Mouse (Mus musculus): ENCODE results near the gene Sdsl. TPM values are rescaled to one million over a fixed set of nuclear protein-coding genes. Genes with fewer than 3 reads are reported as not detected.

The Sdsl gene
- polyA plus RNA-seq, 1 experiment from 2014 or later, result 5.1 TPM

GRCm38 (mm10) chr5:120431001-120431583 is 41.5 kb downstream of the Sdsl start:
- H3K27me3 ChIP-seq (ENCODE audit: control insufficient read depth, insufficient read depth, low read depth, low read length), result peaks cover 30% of the 10 kb centered on the region
- 2% methylated on average over 30 of the region's 30 CpGs for WGBS
- H3K36me3 ChIP-seq (ENCODE audit: control insufficient read depth, insufficient read depth, low read length), result no peaks in the 10 kb centered on the region
- peak overlapping the region; percentile 47 for H3K4me2 ChIP-seq (ENCODE audit: low read length)
- peak overlapping the region; percentile 89 for H3K27ac ChIP-seq (ENCODE audit: low read length)
- peak overlapping the region; percentile 57 for H3K4me3 ChIP-seq (ENCODE audit: low read depth, low read length)
- no peak; the same call in 1 of the 2 replicates for ATAC-seq
- peak overlapping the region; percentile 69 for H3K9ac ChIP-seq (ENCODE audit: low read depth, low read length)
- H3K4me1 ChIP-seq (ENCODE audit: control insufficient read depth, insufficient read depth, low read length), result peaks cover 4% of the 10 kb centered on the region; the same call in 1 of the 2 replicates
- no peaks in the 10 kb centered on the region for H3K9me3 ChIP-seq (replicated peaks; ENCODE audit: control insufficient read depth, low read length, poor library complexity, severe bottlenecking)

GRCm38 (mm10) chr5:120429692-120430091 is 42.9 kb downstream of the Sdsl start:
- ATAC-seq, result no peak
- no peaks in the 10 kb centered on the region for H3K36me3 ChIP-seq (ENCODE audit: control insufficient read depth, insufficient read depth, low read length)
- H3K9ac ChIP-seq (ENCODE audit: low read depth, low read length), result peak overlapping the region; percentile 65
- H3K4me3 ChIP-seq (ENCODE audit: low read depth, low read length), result peak overlapping the region; percentile 38
- peak overlapping the region; percentile 67 for H3K4me2 ChIP-seq (ENCODE audit: low read length)
- no peaks in the 10 kb centered on the region for H3K9me3 ChIP-seq (replicated peaks; ENCODE audit: control insufficient read depth, low read length, poor library complexity, severe bottlenecking)
- 10% methylated on average over 6 of the region's 6 CpGs for WGBS
- H3K27ac ChIP-seq (ENCODE audit: low read length), result peak overlapping the region; percentile 78
- peaks cover 30% of the 10 kb centered on the region for H3K27me3 ChIP-seq (ENCODE audit: control insufficient read depth, insufficient read depth, low read depth, low read length)
- 0 out of 2 replicates have a peak, but pooled peaks cover 2% of the 10 kb centered on the region for H3K4me1 ChIP-seq (ENCODE audit: control insufficient read depth, insufficient read depth, low read length)

- WGBS, result 3% methylated on average over 5 of the region's 6 CpGs
- no peak for ATAC-seq
- peak overlapping the region; percentile 71 for H3K9ac ChIP-seq (ENCODE audit: low read depth, low read length)
- peak overlapping the region; percentile 92 for H3K27ac ChIP-seq (ENCODE audit: low read length)
- no peaks in the 10 kb centered on the region for H3K9me3 ChIP-seq (replicated peaks; ENCODE audit: control insufficient read depth, low read length, poor library complexity, severe bottlenecking)
- no peaks in the 10 kb centered on the region for H3K36me3 ChIP-seq (ENCODE audit: control insufficient read depth, insufficient read depth, low read length)
- peak overlapping the region; percentile 33 for H3K4me3 ChIP-seq (ENCODE audit: low read depth, low read length)
- H3K27me3 ChIP-seq (ENCODE audit: control insufficient read depth, insufficient read depth, low read depth, low read length), result peaks cover 26% of the 10 kb centered on the region
- peak overlapping the region; percentile 67 for H3K4me2 ChIP-seq (ENCODE audit: low read length)
- H3K4me1 ChIP-seq (ENCODE audit: control insufficient read depth, insufficient read depth, low read length), result 0 out of 2 replicates have a peak, but pooled peaks cover 2% of the 10 kb centered on the region
Measured at GRCm38 (mm10) chr5:120428990-120429389, 43.6 kb downstream of the Sdsl start.

GRCm38 (mm10) chr5:120428189-120428838 is 44.3 kb downstream of the Sdsl start:
- WGBS, result 3% methylated on average over 21 of the region's 21 CpGs
- Histone ChIP-seq H3K27ac (ENCODE audit: low read length) (peak overlapping the region; percentile 92), H3K4me1 (ENCODE audit: control insufficient read depth, insufficient read depth, low read length) (0 out of 2 replicates have a peak, but pooled peaks cover 2% of the 10 kb centered on the region), H3K4me3 (ENCODE audit: low read depth, low read length) (peak overlapping the region; percentile 33), H3K9me3 (replicated peaks; ENCODE audit: control insufficient read depth, low read length, poor library complexity, severe bottlenecking) (no peaks in the 10 kb centered on the region), H3K27me3 (ENCODE audit: control insufficient read depth, insufficient read depth, low read depth, low read length) (peaks cover 23% of the 10 kb centered on the region), H3K36me3 (ENCODE audit: control insufficient read depth, insufficient read depth, low read length) (no peaks in the 10 kb centered on the region), H3K9ac (ENCODE audit: low read depth, low read length) (peak overlapping the region; percentile 71), H3K4me2 (ENCODE audit: low read length) (peak overlapping the region; percentile 67)
- no peak for ATAC-seq

GRCm38 (mm10) chr5:120427451-120427938 is 45.1 kb downstream of the Sdsl start:
- Histone ChIP-seq H3K4me2 (ENCODE audit: low read length) (peak overlapping the region; percentile 67), H3K36me3 (ENCODE audit: control insufficient read depth, insufficient read depth, low read length) (no peaks in the 10 kb centered on the region), H3K9ac (ENCODE audit: low read depth, low read length) (peak overlapping the region; percentile 71), H3K4me3 (ENCODE audit: low read depth, low read length) (peak overlapping the region; percentile 33), H3K9me3 (replicated peaks; ENCODE audit: control insufficient read depth, low read length, poor library complexity, severe bottlenecking) (no peaks in the 10 kb centered on the region), H3K27me3 (ENCODE audit: control insufficient read depth, insufficient read depth, low read depth, low read length) (peaks cover 29% of the 10 kb centered on the region), H3K4me1 (ENCODE audit: control insufficient read depth, insufficient read depth, low read length) (0 out of 2 replicates have a peak, but pooled peaks cover 2% of the 10 kb centered on the region), H3K27ac (ENCODE audit: low read length) (peak overlapping the region; percentile 92)
- no peak for ATAC-seq
- 2% methylated on average over 33 of the region's 33 CpGs for WGBS

- no peaks in the 10 kb centered on the region for H3K36me3 ChIP-seq (ENCODE audit: control insufficient read depth, insufficient read depth, low read length)
- ATAC-seq, result no peak
- peaks cover 36% of the 10 kb centered on the region for H3K27me3 ChIP-seq (ENCODE audit: control insufficient read depth, insufficient read depth, low read depth, low read length)
- WGBS, result 1% methylated on average over 9 of the region's 10 CpGs
- H3K4me3 ChIP-seq (ENCODE audit: low read depth, low read length), result peak overlapping the region; percentile 33
- H3K27ac ChIP-seq (ENCODE audit: low read length), result peak overlapping the region; percentile 92
- peak overlapping the region; percentile 71 for H3K9ac ChIP-seq (ENCODE audit: low read depth, low read length)
- H3K4me2 ChIP-seq (ENCODE audit: low read length), result peak overlapping the region; percentile 67
- no peaks in the 10 kb centered on the region for H3K9me3 ChIP-seq (replicated peaks; ENCODE audit: control insufficient read depth, low read length, poor library complexity, severe bottlenecking)
- no peaks in the 10 kb centered on the region for H3K4me1 ChIP-seq (ENCODE audit: control insufficient read depth, insufficient read depth, low read length)
Measured at GRCm38 (mm10) chr5:120426572-120426971, 46.0 kb downstream of the Sdsl start.

- H3K27me3 ChIP-seq (ENCODE audit: control insufficient read depth, insufficient read depth, low read depth, low read length), result peaks cover 36% of the 10 kb centered on the region
- no peaks in the 10 kb centered on the region for H3K36me3 ChIP-seq (ENCODE audit: control insufficient read depth, insufficient read depth, low read length)
- H3K4me3 ChIP-seq (ENCODE audit: low read depth, low read length), result peak overlapping the region; percentile 41
- peaks cover 5% of the 10 kb centered on the region; the same call in 1 of the 2 replicates for H3K4me1 ChIP-seq (ENCODE audit: control insufficient read depth, insufficient read depth, low read length)
- H3K9me3 ChIP-seq (replicated peaks; ENCODE audit: control insufficient read depth, low read length, poor library complexity, severe bottlenecking), result no peaks in the 10 kb centered on the region
- no peak for ATAC-seq
- WGBS, result 2% methylated on average over 13 of the region's 20 CpGs
- peak overlapping the region; percentile 60 for H3K4me2 ChIP-seq (ENCODE audit: low read length)
- peak overlapping the region; percentile 92 for H3K27ac ChIP-seq (ENCODE audit: low read length)
- peak overlapping the region; percentile 68 for H3K9ac ChIP-seq (ENCODE audit: low read depth, low read length)
Measured at GRCm38 (mm10) chr5:120425711-120426110, 46.9 kb downstream of the Sdsl start.

GRCm38 (mm10) chr5:120424657-120425056 is 48.0 kb downstream of the Sdsl start:
- Histone ChIP-seq H3K27ac (ENCODE audit: low read length) (peak overlapping the region; percentile 92), H3K27me3 (ENCODE audit: control insufficient read depth, insufficient read depth, low read depth, low read length) (peaks cover 28% of the 10 kb centered on the region), H3K4me3 (ENCODE audit: low read depth, low read length) (peak overlapping the region; percentile 41), H3K9me3 (replicated peaks; ENCODE audit: control insufficient read depth, low read length, poor library complexity, severe bottlenecking) (no peaks in the 10 kb centered on the region), H3K4me2 (ENCODE audit: low read length) (peak overlapping the region; percentile 60), H3K9ac (ENCODE audit: low read depth, low read length) (peak overlapping the region; percentile 68), H3K4me1 (ENCODE audit: control insufficient read depth, insufficient read depth, low read length) (peaks cover 7% of the 10 kb centered on the region; the same call in 1 of the 2 replicates), H3K36me3 (ENCODE audit: control insufficient read depth, insufficient read depth, low read length) (no peaks in the 10 kb centered on the region)
- WGBS, result 1% methylated on average over 11 of the region's 11 CpGs
- ATAC-seq, result no peak

- Histone ChIP-seq H3K27ac (ENCODE audit: low read length) (peak overlapping the region; percentile 92), H3K4me1 (ENCODE audit: control insufficient read depth, insufficient read depth, low read length) (peaks cover 7% of the 10 kb centered on the region; the same call in 1 of the 2 replicates), H3K9me3 (replicated peaks; ENCODE audit: control insufficient read depth, low read length, poor library complexity, severe bottlenecking) (no peaks in the 10 kb centered on the region), H3K9ac (ENCODE audit: low read depth, low read length) (peak overlapping the region; percentile 68), H3K36me3 (ENCODE audit: control insufficient read depth, insufficient read depth, low read length) (no peaks in the 10 kb centered on the region), H3K27me3 (ENCODE audit: control insufficient read depth, insufficient read depth, low read depth, low read length) (peaks cover 25% of the 10 kb centered on the region), H3K4me2 (ENCODE audit: low read length) (peak overlapping the region; percentile 60), H3K4me3 (ENCODE audit: low read depth, low read length) (peak overlapping the region; percentile 41)
- no peak for ATAC-seq
- WGBS, result under 1% methylated on average over 19 of the region's 19 CpGs
Measured at GRCm38 (mm10) chr5:120424039-120424438, 48.6 kb downstream of the Sdsl start.

All from midbrain, embryonic 16.5 days (tissue).